Mouse (Mus musculus): ENCODE data around the gene Tfdp2. TPM values are rescaled to one million over a fixed set of nuclear protein-coding genes. Genes with fewer than 3 reads are reported as not detected.
A peak's percentile ranks its signal among the peaks of the same experiment; 100 is the strongest.

Tfdp2 gene
- polyA plus RNA-seq, 1 experiment from 2014 or later, result 16.0 TPM

DNA sequence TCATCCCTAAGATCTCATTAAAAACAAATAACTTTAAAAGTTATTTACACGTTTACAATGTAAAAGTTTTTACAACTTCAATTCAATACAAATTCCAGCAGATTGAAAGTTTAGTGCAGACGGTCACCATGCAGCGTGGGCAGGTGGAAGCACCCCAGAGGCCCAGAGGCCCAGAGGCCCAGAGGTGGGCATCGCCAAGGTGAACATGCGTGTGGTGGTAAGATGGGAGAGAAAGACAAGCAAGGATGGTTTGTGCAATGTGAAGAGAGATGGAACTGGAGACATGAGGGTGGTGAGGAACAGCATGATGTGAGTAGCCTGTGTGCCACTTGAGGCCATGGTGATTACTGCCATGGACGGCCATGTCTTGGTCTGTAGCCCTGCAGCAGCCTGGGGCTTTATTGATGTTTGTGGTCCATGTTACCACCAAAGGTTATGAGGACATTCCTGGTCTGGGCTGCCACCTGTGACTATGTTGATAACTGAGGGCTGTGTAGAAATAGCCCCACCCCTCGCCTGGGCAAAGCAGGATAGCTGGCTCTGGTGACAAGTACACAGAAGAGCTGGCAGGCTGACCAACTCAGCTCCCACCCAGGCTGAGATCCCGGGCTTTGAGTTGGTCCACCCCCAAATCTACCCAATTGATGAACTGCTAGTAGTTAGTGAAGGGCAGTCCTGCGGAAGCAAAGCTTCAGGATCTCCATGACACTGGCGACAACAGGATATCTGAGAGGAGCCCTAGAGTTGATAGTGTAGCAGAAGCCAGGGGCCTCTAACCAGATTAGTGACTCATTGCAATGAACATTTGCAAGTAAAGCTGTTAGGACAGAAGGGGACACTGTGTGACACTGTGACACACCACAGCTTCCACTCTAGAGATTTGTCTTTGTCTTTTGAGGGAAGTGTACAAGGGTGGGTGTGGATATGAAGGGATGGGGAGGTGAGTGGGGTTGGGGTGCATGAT is 45.3 kb downstream of the Tfdp2 start:
- H3K4me1 ChIP-seq (ENCODE audit: control insufficient read depth, insufficient read depth, low read length), result no peaks in the 10 kb centered on the region
- no peak overlapping the region for H3K4me2 ChIP-seq (ENCODE audit: low read length)
- H3K27me3 ChIP-seq (ENCODE audit: control insufficient read depth, insufficient read depth, low read depth, low read length), result no peaks in the 10 kb centered on the region
- 92% methylated on average over 10 of the region's 10 CpGs for WGBS
- no peak overlapping the region for H3K27ac ChIP-seq (ENCODE audit: low read length)
- no peak overlapping the region for H3K9ac ChIP-seq (ENCODE audit: low read depth, low read length)
- ATAC-seq, result no peak
- H3K36me3 ChIP-seq (ENCODE audit: control insufficient read depth, insufficient read depth, low read length), result no peaks in the 10 kb centered on the region
- H3K9me3 ChIP-seq (replicated peaks; ENCODE audit: control insufficient read depth, low read length, poor library complexity, severe bottlenecking), result no peaks in the 10 kb centered on the region
- no peak overlapping the region for H3K4me3 ChIP-seq (ENCODE audit: low read depth, low read length)

DNA sequence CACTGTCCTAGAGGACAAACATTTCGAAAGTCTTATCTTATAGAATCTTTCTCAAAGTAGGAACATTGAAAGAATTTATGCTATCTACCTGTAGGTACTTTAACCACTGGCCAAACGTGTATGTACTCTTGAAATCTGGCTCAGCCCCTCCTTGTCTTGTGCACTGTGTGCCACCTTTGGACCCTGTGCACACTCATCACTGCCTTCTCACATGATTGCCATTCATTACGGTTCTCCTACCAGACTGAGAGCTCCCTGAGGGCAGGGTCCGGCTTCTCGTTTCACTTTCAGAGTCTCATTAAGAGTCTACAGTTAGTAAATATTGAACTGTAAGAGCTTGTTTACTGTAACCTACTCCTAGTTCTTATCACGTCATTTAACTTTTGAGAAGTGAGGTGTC is 47.8 kb downstream of the Tfdp2 start:
- 92% methylated on average over 6 of the region's 6 CpGs for WGBS

DNA sequence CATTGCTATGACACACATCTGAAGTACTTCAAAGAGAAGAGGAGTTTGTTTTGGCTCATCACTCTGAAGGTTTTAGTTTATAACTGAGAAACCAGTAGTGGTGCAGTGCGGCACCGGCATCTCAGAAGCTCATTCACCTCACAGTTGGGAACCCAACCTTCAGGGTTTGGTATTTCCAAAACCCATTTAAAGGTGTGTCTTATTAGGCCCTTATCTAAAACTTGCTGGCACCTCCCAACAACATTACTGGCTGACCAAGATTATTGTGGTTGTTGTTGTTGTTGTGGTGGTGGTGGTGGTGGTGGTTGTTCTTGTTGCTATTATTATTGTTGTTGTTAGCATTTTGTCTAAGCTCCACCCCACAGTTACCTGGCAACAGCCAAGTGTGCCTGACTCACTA is 58.7 kb downstream of the Tfdp2 start:
- no peak for ATAC-seq
- no peak overlapping the region for H3K4me3 ChIP-seq (ENCODE audit: low read depth, low read length)
- H3K9me3 ChIP-seq (replicated peaks; ENCODE audit: control insufficient read depth, low read length, poor library complexity, severe bottlenecking), result no peaks in the 10 kb centered on the region
- H3K27ac ChIP-seq (ENCODE audit: low read length), result no peak overlapping the region
- no peaks in the 10 kb centered on the region for H3K36me3 ChIP-seq (ENCODE audit: control insufficient read depth, insufficient read depth, low read length)
- WGBS, result 84% methylated on average over 2 of the region's 2 CpGs
- no peaks in the 10 kb centered on the region for H3K27me3 ChIP-seq (ENCODE audit: control insufficient read depth, insufficient read depth, low read depth, low read length)
- no peak overlapping the region for H3K4me2 ChIP-seq (ENCODE audit: low read length)
- H3K4me1 ChIP-seq (ENCODE audit: control insufficient read depth, insufficient read depth, low read length), result peaks cover 2% of the 10 kb centered on the region; the same call in 1 of the 2 replicates
- H3K9ac ChIP-seq (ENCODE audit: low read depth, low read length), result no peak overlapping the region

More for the DNA sequence above, 47.8 kb downstream of the Tfdp2 start:
- no peaks in the 10 kb centered on the region for H3K9me3 ChIP-seq (replicated peaks; ENCODE audit: control insufficient read depth, low read length, poor library complexity, severe bottlenecking)
- no peak for ATAC-seq
- no peaks in the 10 kb centered on the region for H3K4me1 ChIP-seq (ENCODE audit: control insufficient read depth, insufficient read depth, low read length)
- no peak overlapping the region for H3K4me2 ChIP-seq (ENCODE audit: low read length)
- no peaks in the 10 kb centered on the region for H3K36me3 ChIP-seq (ENCODE audit: control insufficient read depth, insufficient read depth, low read length)
- H3K9ac ChIP-seq (ENCODE audit: low read depth, low read length), result no peak overlapping the region
- H3K27me3 ChIP-seq (ENCODE audit: control insufficient read depth, insufficient read depth, low read depth, low read length), result no peaks in the 10 kb centered on the region
- no peak overlapping the region for H3K4me3 ChIP-seq (ENCODE audit: low read depth, low read length)
- H3K27ac ChIP-seq (ENCODE audit: low read length), result no peak overlapping the region

DNA sequence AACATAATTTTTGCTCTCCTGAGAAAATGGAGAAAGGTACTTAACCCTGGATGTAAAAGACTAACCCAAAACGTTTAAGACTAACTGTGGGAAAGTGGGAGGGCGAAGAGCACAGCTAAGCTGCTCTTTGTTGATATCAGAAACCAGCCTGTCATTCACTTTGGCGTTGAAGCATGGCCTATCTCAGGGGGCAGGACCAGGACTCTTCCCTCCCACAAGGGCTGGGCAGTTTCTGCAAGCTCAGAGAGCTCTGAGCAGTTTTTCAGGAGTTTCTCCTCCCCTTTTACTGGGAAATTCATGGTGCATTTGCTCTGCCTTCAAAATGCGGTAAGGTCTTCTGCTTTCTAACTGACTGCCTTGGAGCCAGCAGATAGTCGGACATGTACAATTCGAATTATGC is 62.4 kb downstream of the Tfdp2 start:
- Histone ChIP-seq H3K4me2 (ENCODE audit: low read length) (peak overlapping the region; percentile 58), H3K27me3 (ENCODE audit: control insufficient read depth, insufficient read depth, low read depth, low read length) (no peaks in the 10 kb centered on the region), H3K4me1 (ENCODE audit: control insufficient read depth, insufficient read depth, low read length) (peaks cover 8% of the 10 kb centered on the region), H3K9ac (ENCODE audit: low read depth, low read length) (no peak overlapping the region), H3K27ac (ENCODE audit: low read length) (no peak overlapping the region), H3K4me3 (ENCODE audit: low read depth, low read length) (peak overlapping the region; percentile 3; the same call in 1 of the 2 replicates), H3K36me3 (ENCODE audit: control insufficient read depth, insufficient read depth, low read length) (no peaks in the 10 kb centered on the region), H3K9me3 (replicated peaks; ENCODE audit: control insufficient read depth, low read length, poor library complexity, severe bottlenecking) (no peaks in the 10 kb centered on the region)
- ATAC-seq, result 0 out of 2 replicates have a peak, but pooled peaks have one; percentile 36
- 5% methylated on average over 6 of the region's 6 CpGs for WGBS

DNA sequence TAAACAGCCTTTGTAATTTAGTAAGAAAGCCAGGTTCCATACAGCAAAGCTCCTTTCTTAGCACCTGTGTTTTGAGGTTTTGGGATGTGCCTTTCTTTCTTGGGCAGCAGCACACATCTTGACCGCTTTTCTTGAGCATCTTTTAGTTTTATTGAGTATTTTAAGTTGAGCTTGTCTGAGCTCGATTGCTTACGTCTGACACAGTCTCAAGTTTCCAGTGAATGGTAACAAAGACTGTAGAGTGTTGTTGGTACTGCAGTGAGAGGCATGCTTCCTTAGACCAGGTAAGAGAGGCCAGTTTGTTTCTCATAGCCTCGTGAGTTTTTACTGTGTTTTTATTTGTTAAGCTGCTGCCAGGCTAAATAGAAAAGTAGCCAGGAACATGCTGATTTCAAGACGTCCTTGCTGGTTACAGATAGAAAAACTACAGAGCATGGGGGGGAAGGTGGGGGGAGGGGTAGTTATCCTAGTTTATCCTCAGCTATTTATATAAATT is 63.0 kb downstream of the Tfdp2 start:
- Histone ChIP-seq H3K27ac (ENCODE audit: low read length) (peak overlapping the region; percentile 42; the same call in 1 of the 2 replicates), H3K9ac (ENCODE audit: low read depth, low read length) (peak overlapping the region; percentile 52), H3K9me3 (replicated peaks; ENCODE audit: control insufficient read depth, low read length, poor library complexity, severe bottlenecking) (no peaks in the 10 kb centered on the region), H3K4me1 (ENCODE audit: control insufficient read depth, insufficient read depth, low read length) (peaks cover 8% of the 10 kb centered on the region), H3K27me3 (ENCODE audit: control insufficient read depth, insufficient read depth, low read depth, low read length) (no peaks in the 10 kb centered on the region), H3K4me3 (ENCODE audit: low read depth, low read length) (peak overlapping the region; percentile 57), H3K36me3 (ENCODE audit: control insufficient read depth, insufficient read depth, low read length) (no peaks in the 10 kb centered on the region), H3K4me2 (ENCODE audit: low read length) (peak overlapping the region; percentile 58)
- 1% methylated on average over 5 of the region's 5 CpGs for WGBS
- ATAC-seq, result peak; percentile 87

DNA sequence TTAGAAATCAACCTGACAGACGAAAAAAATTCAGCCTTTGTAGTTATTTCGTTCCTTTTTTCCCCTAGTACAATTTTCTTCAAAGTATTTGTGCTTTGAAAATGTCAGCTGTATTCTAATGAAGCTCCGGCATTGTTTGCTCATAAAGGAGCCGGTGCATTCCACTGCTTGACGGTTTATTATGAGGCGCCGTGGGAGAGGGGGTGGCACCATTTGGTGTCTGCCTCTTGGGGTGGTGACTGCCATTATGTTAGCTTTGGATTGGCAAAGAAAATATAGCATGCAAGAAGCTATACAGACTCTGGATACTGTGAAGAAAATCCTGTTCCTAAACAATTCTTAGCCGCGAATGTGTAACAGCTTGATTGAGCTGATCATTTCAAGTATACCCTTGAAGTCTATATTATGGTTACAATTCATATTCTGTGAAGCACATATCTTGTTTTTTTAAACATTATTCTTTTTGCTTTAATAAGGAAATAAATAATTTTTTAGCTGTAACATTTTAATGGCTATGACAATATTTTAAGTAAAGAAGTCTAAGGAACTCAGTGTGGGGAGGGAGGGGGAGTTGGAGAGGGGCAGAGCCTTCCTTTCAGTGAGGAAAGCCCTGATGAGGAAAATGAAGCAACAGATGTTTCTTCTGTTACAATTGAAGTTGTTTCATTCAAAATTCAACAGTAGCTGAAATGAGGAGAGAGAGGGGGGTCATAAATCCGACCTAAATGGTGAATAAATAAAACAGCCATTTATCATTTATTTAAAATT is 63.9 kb downstream of the Tfdp2 start:
- Histone ChIP-seq H3K4me1 (ENCODE audit: control insufficient read depth, insufficient read depth, low read length) (peaks cover 8% of the 10 kb centered on the region), H3K27me3 (ENCODE audit: control insufficient read depth, insufficient read depth, low read depth, low read length) (no peaks in the 10 kb centered on the region), H3K9me3 (replicated peaks; ENCODE audit: control insufficient read depth, low read length, poor library complexity, severe bottlenecking) (no peaks in the 10 kb centered on the region), H3K4me3 (ENCODE audit: low read depth, low read length) (peak overlapping the region; percentile 55), H3K36me3 (ENCODE audit: control insufficient read depth, insufficient read depth, low read length) (no peaks in the 10 kb centered on the region), H3K9ac (ENCODE audit: low read depth, low read length) (peak overlapping the region; percentile 64), H3K4me2 (ENCODE audit: low read length) (peak overlapping the region; percentile 78), H3K27ac (ENCODE audit: low read length) (peak overlapping the region; percentile 75)
- WGBS, result under 1% methylated on average over 10 of the region's 10 CpGs
- ATAC-seq, result peak; percentile 73

DNA sequence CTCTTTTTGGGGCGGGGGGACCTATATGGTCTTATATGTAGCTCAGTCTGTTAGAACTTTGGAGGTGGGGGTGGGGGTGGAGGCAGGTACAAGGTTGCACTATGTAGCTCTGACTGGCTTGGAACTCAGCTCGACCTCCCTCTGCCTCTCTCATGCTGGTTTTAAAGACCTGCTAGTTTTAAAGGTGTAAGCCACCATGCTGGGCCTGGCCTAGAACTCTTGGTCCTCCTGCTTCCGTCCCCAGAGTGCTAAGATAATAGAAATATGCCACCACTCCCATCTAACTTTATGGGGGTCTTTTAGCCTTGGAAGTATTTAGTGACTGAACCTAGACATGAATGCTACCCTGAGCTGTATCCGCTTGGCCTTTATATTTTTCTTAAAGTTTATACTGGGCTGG is 65.0 kb downstream of the Tfdp2 start:
- Histone ChIP-seq H3K27me3 (ENCODE audit: control insufficient read depth, insufficient read depth, low read depth, low read length) (no peaks in the 10 kb centered on the region), H3K9me3 (replicated peaks; ENCODE audit: control insufficient read depth, low read length, poor library complexity, severe bottlenecking) (no peaks in the 10 kb centered on the region), H3K27ac (ENCODE audit: low read length) (no peak overlapping the region), H3K4me1 (ENCODE audit: control insufficient read depth, insufficient read depth, low read length) (peaks cover 8% of the 10 kb centered on the region), H3K4me3 (ENCODE audit: low read depth, low read length) (no peak overlapping the region), H3K36me3 (ENCODE audit: control insufficient read depth, insufficient read depth, low read length) (no peaks in the 10 kb centered on the region), H3K4me2 (ENCODE audit: low read length) (no peak overlapping the region), H3K9ac (ENCODE audit: low read depth, low read length) (no peak overlapping the region)
- ATAC-seq, result no peak
- 62% methylated on average over 4 of the region's 4 CpGs for WGBS

DNA sequence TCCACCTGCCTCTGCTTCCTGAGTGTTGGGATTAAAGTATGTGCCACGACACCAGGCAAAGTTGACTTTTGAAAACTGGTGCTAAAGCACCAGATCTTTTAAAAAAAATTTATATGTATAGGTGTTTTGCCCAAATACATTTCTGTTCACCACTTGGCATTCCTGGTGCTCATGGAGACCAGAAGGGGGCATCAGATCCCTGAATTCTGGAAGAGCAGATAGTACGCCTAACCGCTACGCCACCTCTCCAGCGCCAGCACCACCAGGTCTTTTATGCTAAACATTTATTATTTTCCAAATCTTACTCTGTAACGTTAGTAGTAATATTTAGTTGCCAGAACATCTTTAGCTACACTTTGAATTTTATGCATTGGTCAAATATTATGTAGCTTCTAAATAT is 65.9 kb downstream of the Tfdp2 start:
- no peaks in the 10 kb centered on the region for H3K9me3 ChIP-seq (replicated peaks; ENCODE audit: control insufficient read depth, low read length, poor library complexity, severe bottlenecking)
- H3K4me1 ChIP-seq (ENCODE audit: control insufficient read depth, insufficient read depth, low read length), result peaks cover 8% of the 10 kb centered on the region
- WGBS, result 93% methylated on average over 6 of the region's 6 CpGs
- H3K4me3 ChIP-seq (ENCODE audit: low read depth, low read length), result no peak overlapping the region
- no peaks in the 10 kb centered on the region for H3K36me3 ChIP-seq (ENCODE audit: control insufficient read depth, insufficient read depth, low read length)
- no peak overlapping the region for H3K4me2 ChIP-seq (ENCODE audit: low read length)
- no peak overlapping the region for H3K27ac ChIP-seq (ENCODE audit: low read length)
- no peak for ATAC-seq
- H3K9ac ChIP-seq (ENCODE audit: low read depth, low read length), result no peak overlapping the region
- no peaks in the 10 kb centered on the region for H3K27me3 ChIP-seq (ENCODE audit: control insufficient read depth, insufficient read depth, low read depth, low read length)
